Mouse (Mus musculus) C2C12 (cell line): Measurements from ENCODE around the gene Car14. TPM values are rescaled to one million over a fixed set of nuclear protein-coding genes. Genes with fewer than 3 reads are reported as not detected.

Experiments
- H3K27me3 ChIP-seq: one replicate; pipeline ENCODE4 v1.6.1; 2011; ENCODE audit not compliant: control insufficient read depth, insufficient read depth, insufficient read length
- H3K36me3 ChIP-seq: one replicate; pipeline ENCODE4 v1.6.1; 2011; ENCODE audit not compliant: control insufficient read depth, insufficient read depth
- H3K4me3 ChIP-seq: one replicate; pipeline ENCODE4 v1.5.1; 2011; ENCODE audit warnings: mild to moderate bottlenecking, control low read depth; ENCODE audit not compliant: poor library complexity, insufficient read depth, severe bottlenecking
- H3K79me2 ChIP-seq: one replicate; pipeline ENCODE4 v1.6.1; 2011; ENCODE audit not compliant: control insufficient read depth, insufficient read depth
- H3K79me3 ChIP-seq: one replicate; pipeline ENCODE4 v1.6.1; 2011; ENCODE audit warnings: low read depth, control low read depth
- H3ac ChIP-seq: one replicate; pipeline ENCODE3; 2011; ENCODE audit warnings: low read depth; ENCODE audit not compliant: control insufficient read depth, insufficient read length
- CEBPB ChIP-seq: IDR thresholded peaks from one replicate; pipeline ENCODE4 v1.6.1; 2011; ENCODE audit warnings: low read depth, mild to moderate bottlenecking, control low read depth, moderate library complexity
- CTCF ChIP-seq: IDR thresholded peaks from one replicate; pipeline ENCODE4 v1.5.1; 2011; ENCODE audit not compliant: control insufficient read depth, insufficient read depth, insufficient read length
- FOSL1 ChIP-seq: IDR thresholded peaks from one replicate; pipeline ENCODE4 v1.8.0; 2011; ENCODE audit warnings: mild to moderate bottlenecking, low read length; ENCODE audit not compliant: poor library complexity, insufficient read depth, severe bottlenecking
- MAX ChIP-seq: IDR thresholded peaks from one replicate; pipeline ENCODE4 v1.6.1; 2011; ENCODE audit warnings: mild to moderate bottlenecking, control low read depth
- MYOD1 ChIP-seq: IDR thresholded peaks from one replicate; pipeline ENCODE4 v1.6.1; 2011; ENCODE audit warnings: low read depth; ENCODE audit not compliant: control insufficient read depth, insufficient read length
- MYOG ChIP-seq: IDR thresholded peaks from one replicate; pipeline ENCODE4 v1.6.1; 2011; ENCODE audit not compliant: control insufficient read depth, insufficient read length; ENCODE audit errors: extremely low read depth
- USF1 ChIP-seq: IDR thresholded peaks from one replicate; pipeline ENCODE4 v1.6.1; 2011; ENCODE audit warnings: low read depth, mild to moderate bottlenecking, control low read depth, moderate library complexity
- polyA plus RNA-seq: library from polyadenylated mRNA; unstranded; fragments of >200 nt; fragmentation: generic; extraction: Trizol; gene quantifications from one replicate; pipeline ENCODE4 v1.2.1, GENCODE M21; 2012; ENCODE audit warnings: missing spikeins

Car14 gene
- polyA plus RNA-seq, 1 experiment: not detected

DNA sequence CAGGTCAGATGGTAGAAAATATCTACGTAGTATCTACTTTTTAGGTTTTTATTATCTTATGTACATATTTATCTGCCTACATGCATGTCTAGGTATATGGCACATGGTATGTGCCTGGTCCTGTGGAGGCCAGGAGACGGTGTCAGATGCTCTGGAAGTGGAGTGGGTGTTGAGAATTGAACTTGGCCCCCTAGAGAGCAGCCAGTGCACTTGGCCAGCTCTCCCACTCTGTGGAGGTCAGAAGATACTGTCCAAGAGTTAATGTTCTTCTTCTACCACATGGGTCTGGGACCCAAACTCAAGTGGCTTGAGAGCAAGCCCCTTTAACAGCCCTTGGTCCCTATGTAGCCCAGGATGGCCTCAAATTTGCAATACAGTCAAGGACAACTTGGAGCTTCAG, 37.1 kb downstream of the Car14 start:
- Histone ChIP-seq H3K36me3 (peaks cover 18% of the 10 kb centered on the region), H3K4me3 (no peak overlapping the region), H3K79me2 (peaks cover 48% of the 10 kb centered on the region), H3K27me3 (no peaks in the 10 kb centered on the region), H3ac (no peak overlapping the region), H3K79me3 (peaks cover 13% of the 10 kb centered on the region)
- TF ChIP-seq FOSL1 (no peak), MYOG (no peak), CTCF (no peak), USF1 (no peak), CEBPB (no peak), MAX (no peak), MYOD1 (no peak)

DNA sequence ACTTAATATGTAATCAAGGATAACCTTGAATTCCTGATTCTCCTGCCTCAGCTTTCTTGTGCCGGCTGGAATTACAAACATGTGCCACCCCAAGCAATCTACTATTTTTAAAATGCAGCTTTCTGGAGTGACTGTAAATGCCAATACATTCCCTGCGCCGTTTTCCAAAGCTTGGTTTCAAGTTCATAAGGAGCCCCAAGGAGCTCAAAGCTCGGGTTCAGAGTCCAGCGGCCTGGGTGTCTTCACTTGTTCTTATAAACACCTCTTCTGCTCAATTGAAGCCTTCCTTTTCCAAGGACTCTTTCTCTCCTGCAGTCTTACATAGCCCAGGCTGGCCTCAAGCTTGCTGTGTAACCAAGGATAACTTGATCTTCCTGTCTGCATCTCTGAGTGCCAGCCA, 38.4 kb downstream of the Car14 start:
- H3K4me3 ChIP-seq: no peak overlapping the region
- H3K79me2 ChIP-seq: peaks cover 35% of the 10 kb centered on the region
- H3ac ChIP-seq: no peak overlapping the region
- TF ChIP-seq MYOD1 (no peak), CTCF (no peak), MYOG (no peak), CEBPB (no peak), USF1 (no peak), FOSL1 (no peak), MAX (no peak)
- peaks cover 18% of the 10 kb centered on the region for H3K36me3 ChIP-seq
- H3K79me3 ChIP-seq: peaks cover 7% of the 10 kb centered on the region
- H3K27me3 ChIP-seq: no peaks in the 10 kb centered on the region

DNA sequence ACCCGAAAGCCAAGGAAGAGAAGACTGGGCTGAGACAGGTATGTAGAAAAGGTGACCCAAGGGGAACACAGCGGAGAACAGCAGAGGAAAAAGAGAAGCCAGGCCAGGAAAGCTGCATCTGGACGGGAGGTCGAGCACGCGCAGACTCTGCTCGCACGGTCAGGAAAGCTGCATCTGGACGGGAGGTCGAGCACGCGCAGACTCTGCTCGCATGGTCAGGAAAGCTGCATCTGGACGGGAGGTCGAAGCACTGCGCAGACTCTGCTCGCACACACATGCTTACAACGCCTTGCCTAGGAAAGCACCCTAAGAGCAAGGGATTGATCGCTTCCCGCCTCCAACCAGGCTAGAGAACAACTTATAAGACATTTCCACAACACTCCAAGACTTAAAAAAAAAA, 38.9 kb downstream of the Car14 start:
- Histone ChIP-seq H3K27me3 (no peaks in the 10 kb centered on the region), H3K4me3 (no peak overlapping the region), H3K79me3 (peaks cover 3% of the 10 kb centered on the region), H3ac (no peak overlapping the region), H3K79me2 (peaks cover 30% of the 10 kb centered on the region), H3K36me3 (peaks cover 18% of the 10 kb centered on the region)
- TF ChIP-seq MAX (no peak), CTCF (no peak), FOSL1 (no peak), CEBPB (no peak), MYOD1 (no peak), USF1 (no peak), MYOG (no peak)

DNA sequence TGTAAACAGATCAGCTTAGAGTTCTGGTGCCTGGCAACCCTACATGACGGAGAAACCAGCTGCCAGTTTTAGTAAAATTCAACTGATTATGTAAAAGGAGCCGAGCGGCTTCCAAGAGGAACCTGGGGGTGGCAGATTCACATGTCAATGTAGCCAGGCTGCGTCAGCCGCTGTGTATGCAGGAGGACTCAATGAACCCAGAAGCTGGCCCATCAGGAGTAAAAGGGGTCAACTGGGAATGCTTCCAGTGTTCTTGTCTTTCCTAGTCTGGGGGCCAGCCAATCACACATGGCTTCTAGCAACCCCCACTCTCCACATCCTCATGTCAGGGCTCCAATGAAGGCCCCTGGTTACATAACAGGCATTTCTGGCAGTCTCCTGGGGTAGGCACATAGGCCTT, 39.4 kb downstream of the Car14 start:
- H3K27me3 ChIP-seq: no peaks in the 10 kb centered on the region
- H3K79me3 ChIP-seq: no peaks in the 10 kb centered on the region
- H3ac ChIP-seq: no peak overlapping the region
- TF ChIP-seq FOSL1 (no peak), CTCF (no peak), CEBPB (no peak), MYOG (no peak), MYOD1 (no peak), MAX (no peak), USF1 (no peak)
- peaks cover 25% of the 10 kb centered on the region for H3K79me2 ChIP-seq
- H3K36me3 ChIP-seq: peaks cover 18% of the 10 kb centered on the region
- H3K4me3 ChIP-seq: no peak overlapping the region

DNA sequence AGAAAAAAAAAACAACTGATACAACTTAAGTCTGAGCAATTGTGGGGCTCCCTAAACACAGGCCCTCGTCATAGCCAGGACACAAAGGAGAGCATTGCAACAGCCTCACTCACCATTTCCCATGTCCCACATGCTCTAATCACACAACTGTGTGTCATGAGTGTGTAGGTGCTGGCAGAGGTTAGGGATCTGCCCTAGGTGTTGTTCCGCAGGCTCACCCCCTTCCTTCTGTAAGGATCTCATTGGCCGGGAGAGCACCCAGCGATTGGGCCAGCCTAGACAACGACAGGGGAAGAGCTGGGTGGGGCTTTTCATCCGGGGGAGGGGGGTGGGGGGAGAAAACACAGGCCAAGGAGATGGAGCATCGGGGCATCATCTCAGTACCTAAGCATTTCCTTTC, 40.9 kb downstream of the Car14 start:
- Histone ChIP-seq H3ac (no peak overlapping the region), H3K79me2 (peaks cover 12% of the 10 kb centered on the region), H3K36me3 (peaks cover 9% of the 10 kb centered on the region), H3K27me3 (no peaks in the 10 kb centered on the region), H3K79me3 (no peaks in the 10 kb centered on the region), H3K4me3 (no peak overlapping the region)
- TF ChIP-seq USF1 (no peak), FOSL1 (no peak), MYOG (no peak), CEBPB (no peak), MAX (no peak), CTCF (no peak), MYOD1 (no peak)

DNA sequence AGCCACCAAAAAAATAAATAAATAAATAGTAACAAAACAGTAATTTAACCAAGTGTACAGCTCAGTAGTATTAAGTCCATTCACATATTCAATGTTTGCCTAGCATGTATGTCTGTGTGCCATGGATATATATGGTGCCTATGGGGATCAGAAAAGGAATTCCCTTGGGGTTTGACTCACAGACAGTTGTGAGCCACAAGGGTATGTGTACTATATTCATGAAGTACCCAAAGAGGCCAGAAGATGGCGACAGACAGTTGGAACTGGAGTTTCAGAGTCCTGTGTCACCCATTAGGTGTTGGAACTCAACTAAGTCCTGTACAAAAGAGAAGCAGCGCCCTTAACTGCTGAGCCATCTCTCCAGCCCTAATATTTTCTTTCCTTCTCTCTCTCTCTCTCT, 42.7 kb downstream of the Car14 start:
- Histone ChIP-seq H3K79me3 (no peaks in the 10 kb centered on the region), H3K4me3 (no peak overlapping the region), H3K36me3 (peaks cover 9% of the 10 kb centered on the region), H3K27me3 (no peaks in the 10 kb centered on the region), H3K79me2 (no peaks in the 10 kb centered on the region), H3ac (no peak overlapping the region)
- no peak for TF ChIP-seq MYOG

DNA sequence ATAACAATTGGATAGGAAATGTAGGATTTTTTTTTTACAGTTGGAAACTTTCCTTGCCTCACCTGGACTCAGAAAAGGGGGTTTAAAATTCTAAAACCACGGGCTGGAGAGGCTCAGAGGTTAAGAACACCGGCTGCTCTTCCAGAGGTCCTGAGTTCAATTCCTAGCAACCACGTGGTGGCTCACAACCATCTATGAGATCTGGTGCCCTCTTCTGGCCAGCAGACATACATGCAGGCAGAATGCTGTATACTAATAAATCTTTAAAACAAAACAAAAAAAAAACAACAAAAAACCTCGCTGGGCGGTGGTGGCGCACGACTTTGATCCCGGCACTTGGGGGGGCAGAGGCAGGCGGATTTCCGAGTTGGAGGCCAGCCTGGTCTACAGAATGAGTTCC, 43.3 kb downstream of the Car14 start:
- Histone ChIP-seq H3K4me3 (no peak overlapping the region), H3ac (no peak overlapping the region), H3K27me3 (no peaks in the 10 kb centered on the region), H3K36me3 (peaks cover 6% of the 10 kb centered on the region), H3K79me2 (no peaks in the 10 kb centered on the region), H3K79me3 (no peaks in the 10 kb centered on the region)
- TF ChIP-seq USF1 (no peak), CEBPB (no peak), MYOD1 (no peak), FOSL1 (no peak), MAX (no peak)
